Mouse (Mus musculus) ES-Bruce4 (cell line): ENCODE measurements around the gene Vamp2. TPM values are rescaled to one million over a fixed set of nuclear protein-coding genes. Genes with fewer than 3 reads are reported as not detected.

Experiments
- H3K27ac ChIP-seq: 2 replicates; pipeline ENCODE4 v1.5.1; 2012; ENCODE audit warnings: low read length, inconsistent platforms; ENCODE audit not compliant: insufficient read depth
- H3K27me3 ChIP-seq: 2 replicates; pipeline ENCODE4 v1.6.1; 2012; ENCODE audit warnings: mild to moderate bottlenecking, low read length, inconsistent platforms; ENCODE audit not compliant: control insufficient read depth, poor library complexity, insufficient read depth, severe bottlenecking
- H3K36me3 ChIP-seq: 2 replicates; pipeline ENCODE4 v1.6.1; 2012; ENCODE audit warnings: inconsistent platforms, mild to moderate bottlenecking, low read length, moderate library complexity; ENCODE audit not compliant: control insufficient read depth, poor library complexity, insufficient read depth, severe bottlenecking
- H3K4me1 ChIP-seq: one replicate; pipeline ENCODE4 v1.8.1; 2011; ENCODE audit warnings: low read length; ENCODE audit not compliant: control insufficient read depth, insufficient read depth
- H3K4me3 ChIP-seq: 2 replicates; pipeline ENCODE4 v1.5.1; 2011; ENCODE audit warnings: low read depth, mild to moderate bottlenecking, low read length
- H3K9ac ChIP-seq: 2 replicates; pipeline ENCODE4 v1.6.1; 2012; ENCODE audit warnings: low read depth, mild to moderate bottlenecking, inconsistent platforms; ENCODE audit not compliant: poor library complexity, severe bottlenecking
- H3K9me3 ChIP-seq: replicated peaks from 2 replicates; pipeline ENCODE4 v1.6.1; 2012; ENCODE audit warnings: mild to moderate bottlenecking, low read length, inconsistent platforms; ENCODE audit not compliant: control insufficient read depth, poor library complexity, insufficient read depth, severe bottlenecking
- CTCF ChIP-seq: IDR thresholded peaks from one replicate; pipeline ENCODE4 v1.8.1; 2011; ENCODE audit warnings: low read depth, low read length
- EP300 ChIP-seq: IDR thresholded peaks from 2 replicates; pipeline ENCODE4 v1.6.1; 2011; ENCODE audit warnings: low read depth, low read length; ENCODE audit not compliant: insufficient read depth
- POLR2A ChIP-seq: IDR thresholded peaks from one replicate; pipeline ENCODE4 v1.8.1; 2011; ENCODE audit warnings: low read length; ENCODE audit not compliant: insufficient read depth
- polyA plus RNA-seq: library from polyadenylated mRNA; stranded (reverse); fragments of >200 nt; gene quantifications from 2 replicates; pipeline ENCODE4 v1.2.4, GENCODE M21; 2011; ENCODE audit warnings: low read depth; ENCODE audit not compliant: missing spikeins, insufficient read depth, insufficient read length

Vamp2 gene
- polyA plus RNA-seq, 1 experiment, result 39.5 TPM

DNA sequence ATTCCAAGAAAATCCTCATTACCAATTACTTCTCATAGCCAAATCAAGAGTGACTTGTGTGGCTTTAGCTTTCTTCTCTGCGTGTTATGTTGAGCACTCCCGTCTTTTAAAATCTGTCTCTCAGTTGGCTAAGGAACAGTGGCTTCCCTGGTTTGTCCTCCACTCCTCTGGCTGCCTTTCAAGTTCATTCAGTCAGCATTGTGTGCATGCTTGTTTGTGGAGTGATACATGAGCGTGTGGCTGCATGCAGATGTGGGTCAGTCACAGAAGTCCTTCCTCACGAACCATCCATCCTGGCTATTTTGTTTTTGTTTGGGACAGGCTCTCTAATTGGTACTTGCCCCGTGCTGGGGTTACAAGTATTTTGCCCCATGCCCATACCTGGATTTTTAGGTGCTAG lies 11.7 kb upstream of the Vamp2 start:
- no peak for TF ChIP-seq POLR2A
- TF ChIP-seq CTCF, result no peak
- no peak for TF ChIP-seq EP300
- H3K36me3 ChIP-seq, result no peaks in the 10 kb centered on the region
- no peak overlapping the region for H3K27ac ChIP-seq
- no peak overlapping the region for H3K4me3 ChIP-seq
- H3K27me3 ChIP-seq, result no peaks in the 10 kb centered on the region
- peak overlapping the region; percentile 45; the same call in 1 of the 2 replicates for H3K9ac ChIP-seq
- H3K4me1 ChIP-seq, result peaks cover 5% of the 10 kb centered on the region
- no peaks in the 10 kb centered on the region for H3K9me3 ChIP-seq

DNA sequence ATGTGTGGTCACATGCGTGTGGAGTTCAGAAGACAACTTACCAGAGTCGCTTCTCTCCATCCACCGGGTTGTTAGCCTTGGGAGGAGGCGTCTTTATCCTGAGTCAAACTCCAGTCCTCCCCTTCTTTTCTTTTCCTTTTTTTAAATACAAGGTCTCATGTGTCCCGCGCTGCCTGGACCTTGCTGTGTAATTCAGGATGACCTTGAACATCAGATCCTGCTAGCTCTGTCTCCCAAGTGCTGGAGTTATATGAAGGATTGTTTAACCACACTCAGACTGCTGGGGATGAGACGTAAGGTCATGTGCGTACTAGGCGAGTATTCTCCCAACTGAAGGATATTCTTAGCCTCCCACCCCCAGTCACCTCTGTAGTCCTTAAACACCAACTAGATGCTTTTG lies 11.0 kb upstream of the Vamp2 start:
- H3K9me3 ChIP-seq, result no peaks in the 10 kb centered on the region
- no peak overlapping the region for H3K9ac ChIP-seq
- peaks cover 5% of the 10 kb centered on the region for H3K4me1 ChIP-seq
- no peak overlapping the region for H3K4me3 ChIP-seq
- no peaks in the 10 kb centered on the region for H3K36me3 ChIP-seq
- no peak for TF ChIP-seq POLR2A
- TF ChIP-seq CTCF, result no peak
- TF ChIP-seq EP300, result no peak
- no peaks in the 10 kb centered on the region for H3K27me3 ChIP-seq
- no peak overlapping the region for H3K27ac ChIP-seq

DNA sequence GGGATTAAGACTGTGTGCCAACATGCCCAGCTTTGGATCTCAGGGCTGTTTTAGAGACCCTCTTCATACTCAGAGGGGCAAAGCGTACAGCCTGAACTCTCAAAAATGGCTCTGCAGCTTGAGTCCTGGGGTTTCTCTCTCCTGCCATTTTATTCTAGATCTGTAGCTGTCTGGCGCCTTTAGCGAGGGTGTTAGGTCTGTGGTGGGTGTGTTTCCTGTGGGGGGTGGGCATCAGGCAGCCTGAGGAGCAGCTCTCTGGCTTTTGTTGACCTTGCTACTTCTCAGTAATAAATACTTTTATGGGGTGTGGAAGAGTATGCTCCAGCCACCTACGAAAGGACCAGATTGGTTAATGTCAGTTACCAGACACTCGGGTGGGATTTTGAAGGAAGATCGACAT lies 10.2 kb upstream of the Vamp2 start:
- H3K4me1 ChIP-seq, result peaks cover 5% of the 10 kb centered on the region
- H3K4me3 ChIP-seq, result no peak overlapping the region
- TF ChIP-seq CTCF (no peak), POLR2A (no peak), EP300 (no peak)
- no peak overlapping the region for H3K9ac ChIP-seq
- no peaks in the 10 kb centered on the region for H3K36me3 ChIP-seq
- no peaks in the 10 kb centered on the region for H3K27me3 ChIP-seq
- no peaks in the 10 kb centered on the region for H3K9me3 ChIP-seq
- no peak overlapping the region for H3K27ac ChIP-seq

DNA sequence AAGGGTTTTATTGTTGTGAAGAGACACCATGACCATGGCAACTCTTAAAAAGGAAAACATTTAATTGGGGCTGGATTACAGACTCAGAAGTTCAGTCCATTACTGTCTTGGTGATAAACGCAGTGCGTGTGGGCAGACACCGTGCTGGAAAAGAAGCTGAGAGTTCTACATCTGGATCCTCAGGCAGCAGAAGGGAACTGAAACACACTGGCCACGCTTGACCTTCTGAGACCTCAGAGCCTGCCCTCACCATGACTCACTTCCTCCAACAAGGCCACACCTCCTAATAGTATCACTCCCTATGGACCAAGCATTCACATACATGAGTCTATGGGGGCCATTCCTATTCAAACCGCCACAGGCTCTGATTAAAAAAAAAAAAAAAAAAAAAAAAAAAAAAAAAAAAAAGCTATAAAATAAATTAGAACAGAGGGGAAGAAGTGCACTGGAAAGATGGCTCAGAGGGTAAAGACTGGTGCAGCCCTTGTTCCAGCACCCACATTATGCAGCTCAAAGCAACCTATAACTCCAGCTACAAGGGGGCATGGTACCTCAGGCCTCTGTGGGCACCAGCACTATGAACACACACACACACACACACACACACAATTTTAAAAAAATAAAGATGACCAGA lies 9.4 kb upstream of the Vamp2 start:
- H3K4me1 ChIP-seq, result peaks cover 3% of the 10 kb centered on the region
- no peak overlapping the region for H3K4me3 ChIP-seq
- TF ChIP-seq CTCF (no peak), EP300 (no peak), POLR2A (no peak)
- no peak overlapping the region for H3K9ac ChIP-seq
- H3K27ac ChIP-seq, result no peak overlapping the region
- H3K27me3 ChIP-seq, result no peaks in the 10 kb centered on the region
- H3K36me3 ChIP-seq, result no peaks in the 10 kb centered on the region
- 0 out of 2 replicates have a peak, but pooled peaks cover 2% of the 10 kb centered on the region for H3K9me3 ChIP-seq

DNA sequence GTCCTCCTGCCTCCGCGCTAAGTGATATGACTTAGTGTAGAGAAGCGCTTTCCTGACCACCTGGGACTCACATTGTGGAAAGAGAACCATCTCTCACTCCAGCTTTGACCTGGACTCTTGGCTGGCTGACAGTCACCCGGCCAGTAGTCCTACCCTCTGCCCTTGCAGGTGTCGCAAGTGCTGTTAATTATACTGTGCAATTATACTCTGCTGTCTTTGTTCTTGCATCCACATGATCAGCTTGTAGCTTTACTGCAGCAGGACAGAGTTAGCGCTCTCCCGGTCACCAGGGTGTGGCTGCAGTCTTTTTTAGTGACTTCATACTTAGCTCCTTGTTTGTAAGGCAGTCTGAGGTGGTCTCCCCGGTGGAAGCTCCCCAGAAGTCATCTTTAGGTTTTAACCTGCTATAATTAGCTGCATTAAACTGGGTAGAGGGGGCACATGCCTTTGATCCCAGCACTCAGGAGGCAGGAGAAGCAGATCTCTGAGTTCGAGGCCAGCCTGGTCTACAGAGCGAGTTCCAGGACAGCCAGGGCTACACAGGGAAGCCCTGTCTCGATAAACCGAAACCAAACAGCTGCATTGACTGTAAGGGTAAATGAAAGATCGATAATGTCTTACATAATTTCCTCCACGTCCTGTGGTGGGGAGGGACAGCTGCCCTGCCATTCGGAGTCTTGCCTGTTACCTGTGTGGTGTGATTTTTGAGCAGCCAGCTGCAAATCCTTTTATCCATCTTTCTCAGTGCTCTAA lies 8.0 kb upstream of the Vamp2 start:
- Histone ChIP-seq H3K4me3 (no peak overlapping the region), H3K4me1 (no peaks in the 10 kb centered on the region), H3K9me3 (0 out of 2 replicates have a peak, but pooled peaks cover 2% of the 10 kb centered on the region), H3K9ac (no peak overlapping the region), H3K27ac (no peak overlapping the region), H3K36me3 (no peaks in the 10 kb centered on the region), H3K27me3 (no peaks in the 10 kb centered on the region)
- TF ChIP-seq EP300 (no peak), POLR2A (no peak), CTCF (no peak)

DNA sequence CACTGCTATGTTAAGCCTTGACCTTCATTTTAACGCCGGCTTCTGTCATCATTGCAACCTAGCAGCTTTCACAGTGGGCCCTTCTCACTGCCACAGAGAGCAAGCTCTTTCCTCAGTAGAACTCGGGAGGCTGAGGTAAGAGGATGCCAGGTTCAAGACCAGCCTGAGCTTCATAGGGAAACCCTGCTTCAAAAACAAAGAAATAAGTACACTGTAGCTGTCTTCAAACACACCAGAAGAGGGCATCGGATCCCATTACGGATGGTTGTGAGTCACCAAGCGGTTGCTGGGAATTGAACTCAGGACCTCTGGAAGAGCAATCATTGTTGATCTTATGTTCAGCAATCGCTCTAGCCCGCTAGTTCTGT lies 7.5 kb upstream of the Vamp2 start:
- TF ChIP-seq POLR2A (no peak), CTCF (no peak), EP300 (no peak)
- no peaks in the 10 kb centered on the region for H3K36me3 ChIP-seq
- H3K9ac ChIP-seq, result no peak overlapping the region
- H3K4me3 ChIP-seq, result no peak overlapping the region
- H3K4me1 ChIP-seq, result no peaks in the 10 kb centered on the region
- no peaks in the 10 kb centered on the region for H3K27me3 ChIP-seq
- H3K9me3 ChIP-seq, result 0 out of 2 replicates have a peak, but pooled peaks cover 2% of the 10 kb centered on the region
- no peak overlapping the region for H3K27ac ChIP-seq
